Mouse (Mus musculus): ENCODE measurements at regions not wholly inside any gene's neighbourhood (a gene's known extent, or its start where the extent isn't known, plus 50 kb on each side); places are given as distances from the start of the nearest gene placed in this dataset.

DNA sequence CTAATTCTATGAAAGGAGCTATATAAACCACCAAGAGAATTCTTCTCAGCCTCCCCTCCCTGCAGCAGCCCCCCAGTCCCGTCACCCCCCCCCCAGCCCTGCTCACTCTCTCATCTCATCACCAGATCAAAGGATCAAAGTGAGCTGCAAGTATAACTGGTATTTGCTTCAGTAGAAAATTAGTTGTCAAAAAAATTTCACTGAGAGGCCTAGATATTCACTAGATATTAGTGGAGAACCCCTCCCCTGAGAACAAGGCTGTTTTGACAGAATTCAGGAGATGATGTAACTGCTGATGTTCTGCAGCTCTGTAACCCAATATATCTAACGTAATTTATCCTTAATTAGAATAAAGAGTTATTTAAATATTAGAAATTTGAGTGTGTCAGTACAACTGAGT, 124.2 kb upstream of the Slitrk2 start:
- no peaks in the 10 kb centered on the region for H3K36me3 ChIP-seq (ENCODE audit: control insufficient read depth, insufficient read depth, low read length)
- no peak for ATAC-seq
- no peak overlapping the region for H3K9ac ChIP-seq (ENCODE audit: low read depth, low read length)
- H3K27ac ChIP-seq (ENCODE audit: low read length): no peak overlapping the region
- H3K9me3 ChIP-seq (ENCODE audit: control insufficient read depth, low read length): no peaks in the 10 kb centered on the region
- no peak overlapping the region for H3K4me3 ChIP-seq (ENCODE audit: low read length)
- H3K4me2 ChIP-seq (ENCODE audit: low read depth, low read length): no peak overlapping the region
- no peaks in the 10 kb centered on the region for H3K27me3 ChIP-seq (replicated peaks; ENCODE audit: control insufficient read depth, insufficient read depth, low read length)
- WGBS: 53% methylated on average over 2 of the region's 2 CpGs
- no peaks in the 10 kb centered on the region for H3K4me1 ChIP-seq (ENCODE audit: control insufficient read depth, insufficient read depth, low read length)

DNA sequence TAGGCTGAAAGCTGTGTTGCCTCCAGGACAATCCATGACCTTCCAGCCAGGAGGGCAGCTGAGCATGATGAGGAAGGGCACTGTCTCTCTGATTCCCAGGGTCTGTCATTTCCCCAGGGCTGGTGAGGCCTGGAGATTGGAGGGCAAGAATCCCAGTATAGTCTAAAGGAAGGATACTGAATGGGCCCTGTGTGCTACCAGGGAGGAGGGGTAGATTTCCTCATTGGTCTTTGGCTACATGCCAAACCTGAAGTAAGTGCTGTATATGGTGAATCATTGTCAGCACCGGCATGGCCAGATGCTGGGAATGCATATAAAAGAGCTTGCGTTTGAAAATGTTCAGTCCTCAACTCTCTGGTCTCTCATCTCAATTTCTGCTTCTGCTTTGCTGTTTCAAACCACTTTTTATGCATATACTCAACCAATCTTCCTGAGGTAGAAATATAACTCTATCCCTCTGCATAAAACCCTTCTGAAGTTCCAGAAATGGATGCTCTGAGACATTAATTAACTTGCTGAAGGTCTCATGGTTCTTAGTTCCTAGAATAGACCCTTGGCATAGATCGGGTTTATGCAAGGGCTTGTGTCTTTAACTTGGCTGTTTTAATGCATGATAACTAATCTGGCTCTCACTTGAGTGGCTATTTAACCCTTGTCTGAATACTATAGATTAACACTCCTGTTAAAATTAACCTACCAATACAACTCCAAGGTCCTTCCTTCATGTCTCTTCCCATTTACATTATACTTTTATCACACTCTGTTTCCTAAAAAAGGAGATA, 122.1 kb upstream of the Slitrk2 start:
- WGBS: 48% methylated on average over 3 of the region's 3 CpGs
- H3K27me3 ChIP-seq (replicated peaks; ENCODE audit: control insufficient read depth, insufficient read depth, low read length): no peaks in the 10 kb centered on the region
- H3K4me2 ChIP-seq (ENCODE audit: low read depth, low read length): no peak overlapping the region
- H3K9me3 ChIP-seq (ENCODE audit: control insufficient read depth, low read length): no peaks in the 10 kb centered on the region
- H3K9ac ChIP-seq (ENCODE audit: low read depth, low read length): no peak overlapping the region
- peak; percentile 68 for ATAC-seq
- H3K4me1 ChIP-seq (ENCODE audit: control insufficient read depth, insufficient read depth, low read length): no peaks in the 10 kb centered on the region
- H3K36me3 ChIP-seq (ENCODE audit: control insufficient read depth, insufficient read depth, low read length): no peaks in the 10 kb centered on the region
- no peak overlapping the region for H3K27ac ChIP-seq (ENCODE audit: low read length)
- no peak overlapping the region for H3K4me3 ChIP-seq (ENCODE audit: low read length)

DNA sequence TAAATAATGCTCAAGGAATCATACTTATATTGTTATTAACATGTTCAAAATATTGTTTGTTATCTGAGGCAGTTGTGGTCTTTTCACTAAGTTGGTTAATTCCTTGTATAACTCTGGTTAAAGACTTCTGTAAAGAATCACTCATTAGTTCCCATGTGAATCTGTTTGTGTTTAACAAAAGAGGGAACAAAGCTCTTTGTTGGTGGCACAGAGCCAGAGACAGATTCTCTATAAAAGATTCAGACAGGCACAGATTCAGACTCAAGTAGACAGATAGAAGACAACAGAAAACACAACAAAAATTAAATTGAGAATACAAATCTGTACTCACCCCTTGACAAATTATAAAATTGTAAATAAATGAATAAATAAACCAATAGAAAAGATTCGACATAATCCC, 120.2 kb upstream of the Slitrk2 start:
- H3K27ac ChIP-seq (ENCODE audit: low read length): no peak overlapping the region
- WGBS: 77% methylated on average over 1 of the region's 1 CpGs
- no peaks in the 10 kb centered on the region for H3K27me3 ChIP-seq (replicated peaks; ENCODE audit: control insufficient read depth, insufficient read depth, low read length)
- H3K9me3 ChIP-seq (ENCODE audit: control insufficient read depth, low read length): no peaks in the 10 kb centered on the region
- no peak overlapping the region for H3K9ac ChIP-seq (ENCODE audit: low read depth, low read length)
- no peaks in the 10 kb centered on the region for H3K4me1 ChIP-seq (ENCODE audit: control insufficient read depth, insufficient read depth, low read length)
- ATAC-seq: no peak
- H3K36me3 ChIP-seq (ENCODE audit: control insufficient read depth, insufficient read depth, low read length): no peaks in the 10 kb centered on the region
- no peak overlapping the region for H3K4me3 ChIP-seq (ENCODE audit: low read length)
- H3K4me2 ChIP-seq (ENCODE audit: low read depth, low read length): no peak overlapping the region

DNA sequence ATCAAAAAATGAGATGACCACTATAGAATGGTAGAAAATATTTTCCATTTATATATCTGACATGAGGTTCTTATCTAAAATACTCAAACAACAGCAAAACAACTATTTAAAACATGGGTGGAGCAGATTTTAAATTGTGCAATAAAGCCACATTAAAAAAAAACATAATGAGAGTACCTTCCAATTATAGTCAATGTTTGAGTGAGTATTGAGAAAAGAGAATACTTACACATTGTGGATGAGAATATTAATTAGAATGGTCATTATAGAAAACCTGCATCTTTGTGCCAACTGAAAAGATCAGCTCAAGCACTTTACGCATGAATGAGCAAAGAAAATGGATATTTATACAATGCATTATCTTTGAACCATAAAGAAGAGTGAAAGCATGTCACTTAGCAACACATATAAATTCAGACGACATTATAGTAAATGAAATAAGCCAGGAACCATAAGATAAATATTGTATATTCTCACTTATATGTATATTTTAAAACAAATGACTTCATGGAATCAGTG, 105.1 kb upstream of the Slitrk2 start:
- ATAC-seq: no peak
- no peak overlapping the region for H3K27ac ChIP-seq (ENCODE audit: low read length)
- H3K36me3 ChIP-seq (ENCODE audit: control insufficient read depth, insufficient read depth, low read length): no peaks in the 10 kb centered on the region
- no peak overlapping the region for H3K4me2 ChIP-seq (ENCODE audit: low read depth, low read length)
- 65% methylated on average over 2 of the region's 2 CpGs for WGBS
- H3K4me3 ChIP-seq (ENCODE audit: low read length): no peak overlapping the region
- H3K27me3 ChIP-seq (replicated peaks; ENCODE audit: control insufficient read depth, insufficient read depth, low read length): no peaks in the 10 kb centered on the region
- no peaks in the 10 kb centered on the region for H3K9me3 ChIP-seq (ENCODE audit: control insufficient read depth, low read length)
- H3K4me1 ChIP-seq (ENCODE audit: control insufficient read depth, insufficient read depth, low read length): no peaks in the 10 kb centered on the region
- H3K9ac ChIP-seq (ENCODE audit: low read depth, low read length): no peak overlapping the region

DNA sequence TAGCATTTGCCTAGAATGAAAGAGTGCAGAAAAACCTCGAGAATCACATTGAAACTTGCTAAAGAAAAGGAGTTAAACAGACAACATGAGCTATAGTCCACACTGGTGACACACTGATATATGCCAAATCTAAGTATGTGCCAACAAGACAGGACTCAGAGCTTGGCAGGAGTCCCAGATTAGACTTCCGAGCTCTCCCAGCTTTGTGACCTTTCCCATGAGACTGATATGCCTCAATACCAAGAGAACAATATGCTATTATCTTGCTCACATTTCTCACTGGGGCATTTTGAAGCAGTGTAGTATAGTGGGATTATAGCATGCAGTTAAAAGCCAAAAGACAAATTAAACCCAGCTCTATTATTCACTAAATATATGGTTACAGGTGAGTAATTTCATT, 94.6 kb upstream of the Slitrk2 start:
- 48% methylated on average over 2 of the region's 2 CpGs for WGBS
- ATAC-seq: no peak
- Histone ChIP-seq H3K9ac (ENCODE audit: low read depth, low read length) (no peak overlapping the region), H3K4me2 (ENCODE audit: low read depth, low read length) (no peak overlapping the region), H3K4me3 (ENCODE audit: low read length) (no peak overlapping the region), H3K36me3 (ENCODE audit: control insufficient read depth, insufficient read depth, low read length) (no peaks in the 10 kb centered on the region), H3K9me3 (ENCODE audit: control insufficient read depth, low read length) (no peaks in the 10 kb centered on the region), H3K27ac (ENCODE audit: low read length) (no peak overlapping the region), H3K27me3 (replicated peaks; ENCODE audit: control insufficient read depth, insufficient read depth, low read length) (no peaks in the 10 kb centered on the region), H3K4me1 (ENCODE audit: control insufficient read depth, insufficient read depth, low read length) (no peaks in the 10 kb centered on the region)

All from intestine, embryonic 16.5 days (tissue).